Mouse (Mus musculus) mesoderm, embryonic 11.5 days (tissue): ENCODE measurements around the gene Gm42688.

ENCODE experiments used
- DNase-seq: peaks from one replicate; pipeline ENCODE4 v3.0.0-alpha.2; 2012; ENCODE audit warnings: low read depth, low spot score

The Gm42688 gene

GRCm38 (mm10) chr6:83101316-83101687 is at the start of gene Gm42688, which contains the start of gene Ccdc142:
TSS of gene Gm42688 (plus strand) at chr6:83101617.
TSS of gene Ccdc142 (plus strand) at chr6:83101601.
- peak; percentile 73 for DNase-seq

GRCm38 (mm10) chr6:83053136-83053960 is 48.1 kb upstream of the Gm42688 start:
- DNase-seq: peak; percentile 47

DNA sequence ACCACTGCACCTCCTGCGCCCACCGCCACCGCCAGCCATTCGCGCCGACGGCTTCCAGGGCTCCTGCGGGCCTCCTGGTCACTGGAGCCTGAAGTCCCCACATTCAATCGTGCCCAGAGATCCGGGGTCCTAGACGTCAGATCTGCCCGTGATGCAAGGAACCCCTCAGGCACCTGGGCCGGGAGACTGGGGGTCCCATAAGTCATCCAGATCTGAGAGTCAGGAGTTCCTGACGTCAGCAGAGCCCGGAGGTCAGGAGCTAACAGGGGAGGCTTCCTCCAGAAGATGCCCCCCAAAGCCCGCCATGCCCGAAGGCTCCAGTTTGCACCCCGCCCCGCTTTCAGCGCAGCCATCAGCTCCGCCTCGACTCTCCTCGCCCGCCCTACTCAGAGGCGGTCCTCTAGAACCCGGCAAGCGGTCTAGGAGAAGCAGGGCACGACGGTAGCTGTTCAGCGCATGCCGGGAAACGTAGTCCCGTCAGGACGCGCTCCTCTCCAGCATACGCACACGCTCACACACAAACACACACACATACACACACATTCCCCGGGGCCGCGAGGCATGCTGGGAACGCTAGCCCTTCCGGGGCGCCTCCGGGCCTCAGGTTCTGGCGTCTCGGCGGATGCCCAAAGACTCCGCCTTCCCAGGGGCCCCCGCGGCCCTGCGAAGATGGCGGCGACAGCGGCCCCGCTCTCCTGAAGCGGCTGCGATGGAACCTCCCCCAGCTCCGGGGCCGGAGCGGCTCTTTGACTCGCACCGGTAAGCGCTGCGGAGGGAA is 47.2 kb upstream of the Gm42688 start, which contains the start of gene Aup1:
TSS of gene Aup1 (plus strand) at position 448 of the 778 bp plus-strand sequence.
- peak; percentile 97 for DNase-seq

- no peak for DNase-seq
These were observed 46.5 kb upstream of the Gm42688 start, which contains the start of gene Htra2 for GRCm38 (mm10) chr6:83054871-83055431. TSS of gene Htra2 (minus strand) at chr6:83055273.

- no peak for DNase-seq
These were observed 43.6 kb upstream of the Gm42688 start, which contains the start of gene Dqx1 for GRCm38 (mm10) chr6:83057790-83058189. TSS of gene Dqx1 (plus strand) at chr6:83057844.

- no peak for DNase-seq
These were observed 42.7 kb upstream of the Gm42688 start for GRCm38 (mm10) chr6:83058725-83059124.

GRCm38 (mm10) chr6:83065995-83066394 is 35.4 kb upstream of the Gm42688 start:
- DNase-seq: no peak

GRCm38 (mm10) chr6:83066441-83066840 is 35.0 kb upstream of the Gm42688 start:
- DNase-seq: no peak

DNA sequence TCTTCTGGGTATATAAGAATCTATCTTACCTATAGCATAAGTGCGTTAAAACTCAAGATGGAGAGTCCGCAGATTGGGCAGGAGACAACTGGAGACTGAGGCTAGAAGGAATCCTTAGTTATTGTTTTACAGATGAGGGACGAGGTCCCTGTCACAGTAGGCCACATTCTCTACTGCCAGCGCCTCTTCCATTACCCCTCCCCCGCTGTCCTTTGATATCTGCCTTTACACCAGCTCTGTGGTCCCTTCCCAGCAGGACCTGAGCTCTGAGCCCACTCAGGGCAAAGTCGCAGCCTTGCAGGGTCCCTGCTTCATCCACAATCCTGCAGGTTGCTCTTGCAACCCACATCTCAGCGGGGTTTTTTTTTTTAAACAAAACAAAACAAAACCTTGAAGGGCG is 33.2 kb upstream of the Gm42688 start:
- DNase-seq: no peak

DNA sequence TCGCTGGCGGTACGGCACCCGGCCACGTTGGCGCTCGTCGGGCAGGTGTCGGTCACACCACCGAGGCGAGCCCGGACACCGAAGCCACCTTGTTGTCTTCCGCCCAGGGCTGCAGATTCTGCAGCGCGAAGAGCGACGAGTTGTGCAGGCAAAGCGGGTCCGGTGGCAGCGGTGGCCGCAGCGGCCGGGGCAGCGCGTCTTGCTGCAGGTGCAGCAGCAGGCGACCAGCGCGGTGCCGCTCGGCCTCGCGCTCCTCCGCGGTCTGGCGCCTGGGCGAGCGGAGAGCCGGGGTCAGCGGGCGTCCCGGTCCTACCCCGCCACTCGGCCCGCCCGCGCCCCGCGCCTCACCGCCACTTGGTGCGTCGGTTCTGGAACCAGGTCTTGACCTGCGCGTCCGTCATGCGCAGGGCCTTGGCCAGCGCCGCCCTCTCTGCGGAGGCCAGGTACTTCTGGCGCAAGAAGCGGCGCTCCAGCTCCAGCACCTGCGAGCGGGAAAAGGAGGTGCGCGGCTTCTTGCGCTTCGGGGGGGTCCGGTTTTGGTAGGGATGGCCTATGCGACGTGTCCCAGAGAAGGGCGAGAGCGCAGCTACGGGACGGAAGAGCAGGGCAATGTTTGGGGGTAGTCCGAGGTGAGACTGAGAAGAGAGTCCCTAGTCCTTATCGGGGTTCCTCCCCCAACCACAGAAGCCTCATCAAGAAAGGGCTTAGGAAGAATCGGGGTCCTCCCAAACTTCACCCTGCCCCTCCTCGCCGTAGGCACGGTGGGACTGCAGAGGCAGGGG is 32.5 kb upstream of the Gm42688 start:
- no peak for DNase-seq

GRCm38 (mm10) chr6:83069488-83070246 is 31.8 kb upstream of the Gm42688 start:
- DNase-seq: no peak

DNA sequence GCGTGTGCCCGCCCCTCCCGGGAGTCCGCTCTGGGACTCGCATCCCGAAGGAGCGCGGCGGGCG is 31.3 kb upstream of the Gm42688 start, which contains the start of gene Tlx2:
TSS of gene Tlx2 (minus strand) at position 47 of the 64 bp plus-strand sequence.
- DNase-seq: no peak

- DNase-seq: no peak
These were observed 30.9 kb upstream of the Gm42688 start for GRCm38 (mm10) chr6:83070311-83071219.

GRCm38 (mm10) chr6:83071220-83071619 is 30.2 kb upstream of the Gm42688 start:
- no peak for DNase-seq

DNA sequence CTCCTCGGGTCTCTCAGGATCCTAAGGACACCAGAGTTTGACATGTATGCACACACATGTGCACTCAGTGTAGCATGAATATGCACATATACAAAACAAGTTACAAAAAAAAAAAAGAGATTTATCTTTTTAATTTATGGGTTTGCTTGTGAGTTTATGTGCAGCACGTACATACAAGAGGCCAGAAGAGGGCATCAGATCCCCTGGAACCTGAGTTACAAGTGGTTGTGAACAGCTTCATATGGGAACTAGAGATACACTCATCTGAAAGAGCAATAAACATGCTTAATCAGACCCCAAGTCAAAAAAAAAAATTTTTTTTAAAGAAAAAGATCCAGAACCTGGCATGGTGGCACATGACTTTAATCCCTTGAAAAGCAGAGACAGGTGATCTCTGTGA is 26.4 kb upstream of the Gm42688 start:
- DNase-seq: no peak

DNA sequence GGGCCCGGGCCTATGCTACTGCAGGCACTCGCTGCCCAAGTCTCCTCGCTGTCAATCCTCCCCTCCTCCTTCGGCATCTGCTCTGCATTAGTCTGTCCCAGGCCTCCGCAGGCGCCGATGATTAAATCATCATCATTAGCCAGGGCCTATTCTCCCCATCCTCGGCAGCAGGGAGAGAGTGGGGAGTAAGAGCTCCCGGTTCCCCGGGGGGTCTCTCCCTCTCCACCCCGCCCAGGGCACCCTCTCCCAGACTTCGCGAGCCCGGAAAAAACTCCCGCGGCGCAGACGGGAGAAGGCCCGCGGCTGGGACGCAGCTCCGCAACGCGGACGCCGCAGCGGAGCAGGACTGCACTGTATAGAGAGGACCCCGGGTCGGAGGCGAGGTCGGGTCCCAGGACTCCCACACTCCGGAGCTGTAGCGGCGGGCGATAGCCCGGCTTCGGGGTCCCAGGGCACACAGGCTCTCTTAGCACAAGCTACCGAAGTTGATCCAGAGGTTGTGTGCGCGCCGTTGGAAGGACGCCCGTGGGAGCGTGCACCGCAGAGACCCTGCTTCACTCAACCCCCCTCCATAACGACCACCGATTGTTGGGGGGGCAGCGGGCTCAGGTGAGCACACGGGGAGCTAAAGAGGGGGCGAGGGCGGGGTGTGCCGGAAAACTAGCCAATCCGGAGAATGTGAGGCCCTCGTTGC is 23.6 kb upstream of the Gm42688 start, which contains the start of gene Pcgf1:
TSS of gene Pcgf1 (plus strand) at position 240 of the 694 bp plus-strand sequence.
- DNase-seq: no peak

- peak; percentile 98 for DNase-seq
These were observed 23.0 kb upstream of the Gm42688 start for GRCm38 (mm10) chr6:83078324-83078858.

- no peak for DNase-seq
These were observed 21.2 kb upstream of the Gm42688 start for GRCm38 (mm10) chr6:83080210-83080609.

GRCm38 (mm10) chr6:83083497-83083896 is 17.9 kb upstream of the Gm42688 start:
- no peak for DNase-seq
